ENCODE assay signal across 21 mouse cellular contexts in the genomic region with DNA sequence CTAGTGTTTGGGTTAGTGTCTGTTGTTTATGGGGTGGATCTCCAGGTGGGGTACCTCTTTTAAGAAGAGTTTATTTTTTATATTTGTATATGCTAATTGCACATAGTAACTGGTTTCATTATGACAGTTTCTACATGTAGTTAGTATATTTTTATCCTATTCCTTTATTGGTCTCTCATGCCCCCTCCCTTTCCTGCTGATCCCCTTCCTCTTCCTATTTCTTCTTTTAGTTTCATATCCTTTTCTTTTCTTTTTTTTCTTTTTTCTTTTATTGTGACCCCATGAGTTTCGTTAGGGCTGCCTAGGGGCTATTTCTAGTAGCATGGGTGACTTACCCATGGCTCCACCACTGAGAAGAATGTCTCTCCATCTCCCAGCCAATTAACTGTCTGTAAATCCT.
"Had no signal": no experiment of that assay in that cellular context is flagged by ENCODE, and none has a peak within 500 bp of the region (broad histone marks: within the 10 kb centered on the region; RNA-seq: fewer than 3 reads in every experiment).

No protein-coding gene starts in this region.

- H3K9me3 ChIP-seq: kidney, embryonic 15.5 days; limb, embryonic 12.5 days; limb, embryonic 15.5 days; midbrain, embryonic 15.5 days; neural tube, embryonic 12.5 days; neural tube, embryonic 15.5 days had no signal

- H3K27me3 ChIP-seq: kidney, embryonic 15.5 days; limb, embryonic 12.5 days; limb, embryonic 15.5 days; midbrain, embryonic 15.5 days; neural tube, embryonic 12.5 days; neural tube, embryonic 15.5 days had no signal

- H3K36me3 ChIP-seq: kidney, embryonic 15.5 days; limb, embryonic 12.5 days; limb, embryonic 15.5 days; midbrain, embryonic 15.5 days; neural tube, embryonic 12.5 days; neural tube, embryonic 15.5 days had no signal

- H3K4me3 ChIP-seq: kidney, embryonic 15.5 days; limb, embryonic 12.5 days; limb, embryonic 15.5 days; midbrain, embryonic 15.5 days; neural tube, embryonic 12.5 days; neural tube, embryonic 15.5 days had no signal

- H3K27ac ChIP-seq: kidney, embryonic 15.5 days; limb, embryonic 12.5 days; limb, embryonic 15.5 days; liver, embryonic 14.5 days; midbrain, embryonic 15.5 days; neural tube, embryonic 12.5 days; neural tube, embryonic 15.5 days; stomach, postnatal 0 days had no signal

- H3K4me1 ChIP-seq: kidney, embryonic 15.5 days; limb, embryonic 12.5 days; limb, embryonic 15.5 days; midbrain, embryonic 15.5 days; neural tube, embryonic 12.5 days; neural tube, embryonic 15.5 days had no signal

- ATAC-seq: liver, postnatal 0 days; lung, postnatal 0 days; midbrain, embryonic 15.5 days had no signal

- DNase-seq: kidney, adult 2 months; kidney, postnatal 10 days; kidney, postnatal 36 days; layer of hippocampus, postnatal 36 days; left cerebral cortex, postnatal 4 days; liver, postnatal 0 days; lung, embryonic 14.5 days; thymus, adult 2 months; thymus, postnatal 14 days; thymus, postnatal 4 days had no signal

- H3K9ac ChIP-seq: kidney, embryonic 15.5 days; limb, embryonic 12.5 days; limb, embryonic 15.5 days; liver, embryonic 14.5 days; liver, postnatal 0 days; lung, embryonic 14.5 days; midbrain, embryonic 15.5 days; neural tube, embryonic 12.5 days; neural tube, embryonic 15.5 days had no signal

- H3K4me2 ChIP-seq: kidney, embryonic 15.5 days; limb, embryonic 12.5 days; limb, embryonic 15.5 days; liver, embryonic 11.5 days; lung, embryonic 14.5 days; midbrain, embryonic 11.5 days; midbrain, embryonic 15.5 days; neural tube, embryonic 12.5 days; neural tube, embryonic 15.5 days had no signal
